Mouse (Mus musculus) CD4-positive, CD25-positive, alpha-beta regulatory T cell, adult 4 months (primary cell): ENCODE data around the gene Kcna10. TPM values are rescaled to one million over a fixed set of nuclear protein-coding genes. Genes with fewer than 3 reads are reported as not detected.

Experiments
- polyA plus RNA-seq, 2 experiments: library from polyadenylated mRNA; unstranded; fragments of 100-300 nt; shearing (Covaris generic); gene quantifications; one replicate each; pipeline ENCODE4 v1.2.1; 2017

Kcna10 gene
- polyA plus RNA-seq, 2 experiments from 2014 or later, result not detected

Other genes with a start within 250 kb of the Kcna10 start
- gene Kcna3, start 146.9 kb upstream of the Kcna10 start, polyA plus RNA-seq, result 10 to 100 TPM in 1 of 2 experiments, 1 to 10 TPM in 1; 9.8 to 15.2 TPM
- under 1 TPM; 0.35 to 0.76 TPM for gene Kcna2, start 81.9 kb upstream of the Kcna10 start, polyA plus RNA-seq
- under 1 TPM in 1 of 2 experiments, not detected in 1; 0.43 TPM for gene Cym, start 38.7 kb downstream of the Kcna10 start, polyA plus RNA-seq
- gene A630076J17Rik, start 47.6 kb downstream of the Kcna10 start, polyA plus RNA-seq, result not detected
- not detected for gene Prok1, start 56.7 kb downstream of the Kcna10 start, polyA plus RNA-seq
- gene Lamtor5, start 95.8 kb downstream of the Kcna10 start, polyA plus RNA-seq, result 100 to 1,000 TPM; 178 to 209 TPM
- gene Slc16a4, start 108.2 kb downstream of the Kcna10 start, polyA plus RNA-seq, result 1 to 10 TPM; 1.5 to 1.9 TPM
- gene Rbm15, start 150.6 kb downstream of the Kcna10 start, polyA plus RNA-seq, result 10 to 100 TPM; 11.6 to 19.8 TPM